Mouse (Mus musculus) urinary bladder, postnatal 36 days (tissue): ENCODE data around the gene Trip6.

Source experiments
- DNase-seq, 2 experiments: peaks; one replicate each; pipeline ENCODE4 v3.0.0; 2022; ENCODE audit warnings: low spot score in 2 of 2, mixed read lengths in 1 of 2

The Trip6 gene

DNA sequence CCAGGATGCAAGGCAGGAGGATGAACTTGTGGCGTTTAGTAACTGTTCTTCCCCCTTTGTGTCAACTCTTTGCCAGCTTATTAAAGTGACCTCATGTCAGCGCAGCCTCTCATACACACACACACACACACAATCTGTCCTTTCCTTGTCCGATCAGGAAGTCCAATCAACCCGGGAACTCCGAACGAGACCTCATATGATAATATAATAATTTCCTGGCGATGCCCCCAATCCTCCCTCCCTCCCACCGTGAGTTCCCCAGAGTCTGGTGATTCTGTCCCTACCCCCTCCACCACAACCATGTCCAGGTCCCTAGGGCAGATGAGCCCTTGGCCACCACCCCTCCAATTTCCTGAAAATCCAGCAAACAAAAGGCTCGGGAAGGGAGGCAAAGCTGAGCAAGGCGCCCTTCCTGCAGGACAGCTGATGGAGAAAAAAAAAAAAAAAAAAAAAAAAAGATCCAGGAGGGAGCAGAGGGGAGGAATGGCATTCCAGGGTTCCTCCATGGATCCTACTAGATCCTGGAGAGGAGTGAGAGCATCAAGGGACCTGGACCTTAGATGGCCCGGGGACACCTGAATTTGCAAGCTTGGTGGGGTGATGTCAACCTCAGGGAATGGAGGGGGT lies 24.6 kb upstream of the Trip6 start:
- no peak for DNase-seq

DNA sequence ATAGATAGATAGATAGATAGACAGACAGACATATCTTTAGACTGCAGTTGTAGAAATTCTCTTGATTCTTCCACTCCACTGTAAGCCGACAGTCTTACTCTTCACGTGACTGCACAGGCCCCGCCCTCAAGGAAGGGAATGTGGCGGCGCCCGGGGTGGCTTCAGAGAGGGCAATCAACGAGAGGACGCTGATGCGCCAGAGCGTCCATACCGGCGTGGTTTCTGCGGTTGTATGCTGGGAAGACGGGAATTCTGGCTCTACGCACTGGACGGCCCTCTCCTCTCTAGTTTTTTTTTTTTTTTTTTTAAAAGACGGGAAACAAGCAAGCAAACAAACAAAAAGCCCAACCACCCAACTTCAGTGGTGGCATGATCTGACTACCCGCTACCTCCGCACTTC lies 24.1 kb upstream of the Trip6 start:
- DNase-seq = peak; percentile 83 to 94

DNA sequence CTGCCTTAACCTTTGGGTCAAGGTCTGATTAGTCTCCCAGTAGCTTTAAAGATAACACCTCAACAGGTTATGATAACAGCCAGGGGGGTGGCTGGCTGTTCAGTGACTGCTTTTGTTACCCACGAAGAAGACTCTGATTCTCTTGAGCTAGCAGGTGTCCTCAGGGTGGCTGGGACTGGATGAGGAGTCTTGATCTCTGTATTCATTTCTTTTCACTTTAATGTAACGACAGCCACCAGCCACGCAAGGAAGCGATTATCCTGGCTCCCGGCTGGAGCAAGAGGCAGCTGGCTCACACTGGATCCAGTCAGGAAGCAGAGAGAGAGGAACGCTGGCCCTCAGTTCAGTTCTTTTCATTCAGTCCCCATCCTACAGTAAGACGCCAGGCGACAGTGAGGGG lies 23.0 kb upstream of the Trip6 start:
- DNase-seq = no peak

DNA sequence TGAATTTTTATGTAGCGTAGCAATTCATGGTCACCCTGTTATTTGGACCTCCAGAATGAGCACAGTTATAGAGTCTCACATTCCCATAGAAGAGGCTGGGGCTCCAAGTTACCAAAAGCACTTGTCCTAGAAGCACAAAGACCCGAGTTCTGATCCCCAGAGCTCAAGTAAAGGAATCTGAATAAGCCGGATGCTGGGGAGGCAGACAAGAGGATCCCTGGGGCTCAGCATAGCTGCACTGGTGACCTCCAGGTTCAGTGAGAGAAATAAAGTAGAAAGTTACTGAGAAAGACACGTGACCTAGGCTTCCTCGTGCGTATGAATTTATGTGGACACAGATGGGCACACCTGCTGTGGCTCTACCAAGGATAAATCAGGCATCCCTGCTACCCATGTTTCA lies 20.9 kb upstream of the Trip6 start:
- DNase-seq = no peak

DNA sequence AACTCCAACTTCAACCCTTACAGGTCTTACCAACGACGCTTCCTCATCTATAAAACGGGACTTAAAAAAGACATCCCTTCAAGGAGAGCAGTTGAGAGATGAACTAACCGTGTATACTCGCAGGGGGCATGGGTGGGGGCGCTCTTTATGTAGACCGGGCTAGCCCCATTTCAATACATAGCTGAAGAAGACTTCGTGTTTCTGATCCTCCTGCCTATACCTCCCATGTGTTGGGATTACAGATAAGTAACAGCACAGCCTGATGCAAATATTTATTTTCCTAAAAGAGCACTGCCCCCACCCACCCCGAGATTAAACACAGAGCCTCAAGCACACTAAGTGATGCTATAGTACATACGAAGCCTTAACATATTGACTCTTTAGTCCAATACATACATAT lies 20.1 kb upstream of the Trip6 start:
- DNase-seq = no peak

DNA sequence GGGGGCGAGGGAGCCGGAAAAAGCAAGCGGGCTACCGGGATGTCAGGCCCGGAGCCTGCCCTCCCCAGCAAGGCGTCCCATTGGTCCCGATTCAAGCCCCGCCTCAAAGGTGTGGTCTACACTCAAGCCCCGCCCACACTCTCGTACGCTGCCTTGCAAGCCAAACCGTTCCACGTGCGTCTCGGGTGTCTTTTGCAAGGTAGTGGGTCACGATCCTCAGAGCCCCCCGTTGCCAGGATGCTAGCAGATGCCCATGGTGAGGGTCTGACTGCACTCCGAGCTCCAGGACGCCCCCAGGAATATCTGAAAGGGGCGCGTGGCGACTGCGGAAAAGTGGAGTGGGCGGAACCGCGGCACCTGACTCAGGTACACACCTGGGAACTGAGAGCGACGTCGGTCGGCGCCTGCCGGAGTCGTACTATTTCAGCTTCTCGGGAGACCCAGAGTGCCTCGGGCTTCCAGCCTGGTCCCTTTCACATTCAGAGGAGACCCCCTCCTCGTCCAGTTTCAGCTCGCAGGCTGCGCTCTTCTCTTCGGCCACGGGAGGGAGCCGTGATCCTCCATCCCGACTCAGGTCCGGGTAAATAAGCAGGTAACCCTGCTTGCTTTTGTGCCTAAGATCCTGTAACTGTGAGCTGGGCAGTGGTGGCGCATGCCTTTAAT lies 19.4 kb upstream of the Trip6 start, which contains the start of gene Slc12a9:
Gene Slc12a9, minus strand, starts transcription at position 86 of the 663 bp plus-strand sequence.
- peak; percentile 93 to 95 for DNase-seq

DNA sequence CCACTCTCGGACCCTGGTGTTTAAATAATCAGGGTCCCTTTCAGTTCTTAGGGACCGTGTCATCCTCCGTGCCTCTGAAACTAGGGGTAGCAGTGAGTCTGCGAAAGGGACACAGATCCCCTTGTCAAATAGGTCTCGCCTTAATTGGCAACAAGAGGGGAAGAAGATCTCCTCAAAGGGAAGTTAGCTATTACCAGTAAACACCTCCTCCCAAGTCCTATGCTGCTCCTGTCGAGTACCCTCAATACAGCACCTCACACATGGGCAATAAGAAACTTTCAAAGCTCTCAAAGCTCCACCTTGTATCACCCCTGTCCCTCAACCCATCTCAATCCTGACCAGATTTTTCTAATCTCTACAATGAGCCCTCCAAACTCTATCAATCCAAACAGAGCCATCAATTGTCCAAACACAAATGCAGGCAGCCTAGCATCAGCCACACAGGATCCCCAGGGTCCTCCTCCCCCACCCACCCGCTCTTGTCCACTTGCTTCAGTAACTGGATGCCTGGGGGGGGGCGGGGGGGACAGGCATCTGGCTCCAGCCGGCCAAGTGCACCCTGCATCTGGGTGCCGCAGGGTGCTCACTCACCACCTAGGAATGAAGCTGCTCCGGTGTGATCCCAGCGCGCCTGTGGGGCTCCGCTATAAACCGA lies 18.8 kb upstream of the Trip6 start:
- no peak for DNase-seq

DNA sequence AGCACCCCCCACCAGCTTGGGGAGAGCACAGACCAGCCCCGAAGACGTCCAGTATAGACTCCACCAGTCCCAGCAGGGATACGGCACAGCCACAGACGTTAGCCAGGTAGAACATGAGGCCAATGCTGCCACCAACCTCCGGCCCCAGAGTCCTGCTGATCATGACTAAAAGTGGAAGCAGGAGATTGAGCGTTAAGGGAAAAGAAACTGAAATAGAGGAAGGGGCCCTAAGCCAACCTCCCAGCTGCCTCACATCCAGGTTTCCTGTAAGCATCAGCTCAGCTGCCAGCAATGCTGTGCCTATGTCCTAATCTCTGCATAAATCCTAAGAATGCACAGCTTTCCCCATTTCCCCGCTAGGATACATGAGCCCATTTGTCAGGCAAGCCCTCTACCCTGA lies 16.7 kb upstream of the Trip6 start:
- no peak for DNase-seq

DNA sequence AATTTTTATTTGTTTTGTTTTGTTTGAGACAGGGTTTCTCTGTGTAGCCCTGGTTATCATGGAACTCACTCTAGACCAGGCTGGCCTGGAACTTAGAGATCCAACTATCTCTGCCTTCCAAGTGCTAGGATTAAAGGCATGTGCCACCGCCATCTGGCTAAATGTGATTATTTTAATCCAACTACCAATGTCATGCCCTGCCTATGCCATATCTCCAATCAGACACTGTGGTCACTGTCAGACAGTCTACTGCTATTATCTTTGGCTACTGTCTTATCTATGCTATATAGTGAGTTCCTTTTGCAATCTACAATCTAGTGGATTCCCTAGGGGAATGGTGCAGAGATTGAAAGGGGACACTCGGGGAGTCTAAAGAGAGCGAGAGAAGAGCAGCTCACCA lies 6.8 kb upstream of the Trip6 start:
- no peak for DNase-seq

DNA sequence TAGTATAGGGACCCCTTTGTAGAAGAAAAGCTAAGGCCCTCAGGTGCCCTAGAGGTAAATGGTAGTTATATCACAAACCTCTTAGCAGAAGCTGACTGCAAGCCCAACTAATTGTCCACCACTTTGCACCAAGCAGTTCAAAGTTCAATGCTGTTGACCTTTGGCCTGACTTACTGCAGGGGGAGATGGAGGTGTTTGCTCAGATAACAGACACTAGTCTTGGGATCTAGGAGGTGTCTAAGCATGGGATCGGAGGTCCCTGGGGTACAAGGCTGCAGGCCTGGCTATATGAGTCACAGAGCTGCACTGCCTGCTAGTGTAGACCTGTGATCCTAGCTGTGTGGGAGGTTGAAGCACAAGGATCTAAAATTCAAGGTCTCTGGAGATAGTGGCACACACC lies 4.4 kb upstream of the Trip6 start:
- DNase-seq = no peak

DNA sequence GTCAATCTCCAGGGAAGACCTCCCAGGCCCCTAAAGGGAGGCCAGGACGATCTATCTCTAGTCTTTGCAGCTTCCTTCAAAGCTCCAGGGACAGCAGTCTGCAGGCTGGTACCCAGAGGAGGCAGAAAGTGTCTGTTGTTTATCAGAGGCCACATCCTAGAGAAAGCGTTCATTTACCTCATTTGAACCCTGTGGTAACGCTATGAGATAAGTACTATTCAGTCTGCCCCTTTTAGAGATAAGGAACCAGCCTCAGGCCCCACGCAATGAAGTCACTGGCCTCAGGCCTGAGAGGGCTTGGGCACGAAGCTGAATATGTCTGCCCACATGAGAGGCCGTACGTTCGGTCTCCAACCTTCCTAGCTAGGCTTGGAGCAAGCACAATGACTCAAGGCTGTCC lies 3.2 kb upstream of the Trip6 start:
- no peak for DNase-seq

DNA sequence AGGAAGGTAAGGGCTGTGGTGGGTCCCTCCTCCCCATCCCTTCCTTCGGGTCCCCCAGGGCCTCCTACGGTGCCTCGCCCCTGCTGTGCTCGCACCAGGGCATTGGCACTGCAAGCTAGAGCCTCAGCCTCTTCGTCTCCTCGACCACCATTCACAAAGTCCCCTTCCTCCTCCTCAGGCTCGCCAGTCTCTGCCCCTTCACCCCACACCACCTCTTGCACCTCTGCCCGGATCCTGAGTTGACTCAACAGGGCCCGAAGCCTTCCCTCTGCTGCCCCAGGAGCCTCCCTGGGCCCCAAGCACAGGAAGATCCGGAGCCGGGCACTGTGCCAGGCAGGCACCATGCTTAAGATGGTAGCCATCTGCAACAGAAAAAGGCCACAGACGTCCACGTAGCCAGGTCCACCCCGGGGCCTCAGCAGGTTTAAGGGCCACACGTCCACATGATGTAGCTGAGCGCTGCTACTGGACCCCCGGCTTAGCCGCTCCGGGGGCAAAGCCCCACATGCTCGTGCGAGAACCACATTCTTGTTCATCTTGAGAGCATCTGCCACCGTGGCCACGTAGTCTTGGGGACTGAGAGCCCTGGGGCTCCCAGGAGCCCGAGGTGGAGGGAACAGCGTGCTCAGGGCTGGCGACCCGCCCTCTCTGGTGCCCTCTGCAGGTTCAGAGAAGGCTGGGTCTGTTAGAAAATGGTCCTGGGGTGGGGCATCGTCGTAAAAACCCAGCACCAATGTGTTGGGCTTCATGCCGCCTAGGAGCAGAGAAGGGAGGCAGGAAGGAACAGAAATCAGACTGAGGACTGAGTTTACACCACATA lies 1.1 kb upstream of the Trip6 start:
- DNase-seq = peak in 1 of 2 experiments; percentile 38

DNA sequence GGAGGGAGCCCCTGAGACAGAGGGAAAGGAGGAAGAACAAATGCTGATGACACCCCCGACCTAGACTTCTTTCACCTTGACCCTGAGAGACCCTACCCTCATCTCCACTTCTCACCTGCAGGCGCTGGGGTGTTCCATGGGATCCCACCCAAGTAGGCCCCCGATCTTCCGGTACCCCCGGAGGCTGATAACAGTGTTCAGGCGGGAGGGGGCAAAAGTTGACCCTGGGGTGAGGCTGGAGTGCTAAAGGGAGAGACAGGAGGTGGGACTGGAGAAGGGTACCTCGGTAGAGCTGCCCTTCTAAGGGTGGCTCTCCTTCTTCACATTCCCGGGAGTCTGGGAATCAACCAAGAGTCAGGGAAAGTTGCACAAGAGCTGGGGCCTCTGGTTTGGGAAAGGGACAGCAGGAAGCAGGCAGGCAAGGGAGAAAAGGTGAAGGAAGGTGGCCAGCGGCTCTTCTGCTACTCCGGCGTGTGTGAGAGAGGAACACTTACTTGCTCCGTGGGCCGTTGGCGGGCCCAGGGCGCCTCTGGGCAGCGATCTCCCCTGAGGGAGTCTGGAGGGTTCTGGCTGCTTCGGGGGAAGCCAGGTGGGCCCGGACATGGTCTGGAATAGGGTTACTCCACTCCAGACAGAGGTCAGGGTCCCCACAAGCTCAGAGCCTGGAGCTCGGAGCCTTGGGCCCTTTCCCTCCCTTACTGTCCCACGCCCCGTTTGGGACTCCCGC lies 575 bp downstream of the Trip6 start:
- no peak for DNase-seq

DNA sequence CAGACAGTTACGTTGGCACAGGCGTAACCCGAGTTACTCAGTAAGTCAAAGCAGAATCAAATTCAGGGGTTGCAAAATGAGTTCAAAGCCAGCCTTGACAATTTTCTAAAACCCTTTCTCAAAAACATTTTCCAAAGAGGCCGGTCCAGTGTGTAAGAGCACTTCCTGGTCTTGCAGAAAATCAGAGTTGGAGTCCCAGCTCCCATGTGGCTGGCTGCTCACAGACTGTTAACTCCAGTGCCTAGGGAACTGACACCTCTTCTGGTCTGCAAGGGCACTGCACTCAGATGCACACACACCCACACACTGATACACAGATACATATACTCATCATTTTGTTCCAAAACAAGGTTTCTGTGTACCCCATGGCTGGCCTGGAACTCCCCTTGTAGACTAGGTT lies 5.8 kb downstream of the Trip6 start:
- DNase-seq = no peak

DNA sequence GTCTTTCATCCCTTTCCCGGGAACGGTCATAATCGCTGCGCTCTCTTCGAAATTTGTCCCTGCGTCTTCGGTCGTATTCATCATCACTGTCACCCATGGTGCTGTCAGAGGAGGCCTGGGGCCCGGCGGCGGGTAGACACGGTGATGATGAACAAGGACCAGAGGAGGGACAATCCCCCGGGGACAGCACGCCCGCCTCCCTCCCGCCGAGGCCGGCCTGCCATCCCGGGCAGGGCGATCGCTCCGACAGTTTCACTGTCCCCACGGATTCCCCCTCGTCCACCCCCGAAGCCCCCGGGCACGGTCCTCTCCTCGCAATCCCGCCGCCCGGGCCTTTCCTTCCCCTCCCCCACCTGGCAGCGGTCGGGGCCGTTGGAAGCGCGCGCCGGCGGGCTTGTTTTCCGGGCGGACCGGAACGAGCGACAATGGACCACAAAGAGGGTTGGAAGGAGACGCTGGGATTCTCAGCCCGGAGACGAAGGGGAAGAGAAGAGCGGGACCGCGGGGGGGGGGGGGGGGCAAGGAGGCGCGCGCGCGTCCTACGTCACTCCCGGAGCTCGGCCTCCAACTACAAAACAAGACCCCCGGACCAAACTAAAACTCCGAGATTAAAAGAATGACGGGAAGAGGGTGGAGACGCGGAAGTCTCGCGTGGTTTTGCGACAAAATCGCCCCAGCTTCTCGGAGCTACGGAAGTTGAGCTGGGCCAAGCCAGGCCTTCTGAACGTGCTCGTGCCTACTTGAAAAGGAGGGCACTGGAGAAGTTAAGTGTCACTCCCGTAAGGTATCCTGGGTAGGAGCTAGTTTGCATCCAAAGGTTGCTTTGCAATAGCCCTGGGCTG lies 6.9 kb downstream of the Trip6 start, which contains the start of gene Srrt:
Gene Srrt, minus strand, starts transcription at position 604 of the 842 bp plus-strand sequence.
- DNase-seq = peak; percentile 88 to 90

DNA sequence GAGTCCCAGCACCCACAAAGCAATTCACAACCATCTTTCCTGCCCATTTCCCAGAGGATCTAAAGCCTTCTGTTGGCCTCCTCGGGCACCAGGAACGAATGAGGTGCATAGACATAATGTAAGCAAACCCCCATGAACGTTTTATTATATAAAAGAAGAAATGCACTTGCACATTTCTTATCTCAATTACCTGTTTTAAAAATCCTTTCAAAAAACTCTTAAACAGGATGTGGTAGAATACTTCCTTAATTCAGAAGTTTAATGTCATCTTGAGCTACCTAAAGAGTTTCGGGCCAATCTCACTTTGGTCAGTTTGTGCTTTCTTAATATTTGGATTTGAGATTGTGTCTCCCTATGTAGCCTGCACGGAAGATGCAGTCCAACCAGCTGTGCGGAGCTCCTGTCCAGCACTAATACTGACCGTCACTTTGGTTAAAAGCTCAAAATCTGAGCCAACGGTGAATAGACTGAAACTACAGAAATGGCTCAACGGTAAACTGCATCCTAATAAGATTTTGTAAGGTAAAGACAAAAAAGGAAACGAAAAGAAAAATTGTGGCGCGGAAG lies 7.7 kb downstream of the Trip6 start:
- DNase-seq = no peak

DNA sequence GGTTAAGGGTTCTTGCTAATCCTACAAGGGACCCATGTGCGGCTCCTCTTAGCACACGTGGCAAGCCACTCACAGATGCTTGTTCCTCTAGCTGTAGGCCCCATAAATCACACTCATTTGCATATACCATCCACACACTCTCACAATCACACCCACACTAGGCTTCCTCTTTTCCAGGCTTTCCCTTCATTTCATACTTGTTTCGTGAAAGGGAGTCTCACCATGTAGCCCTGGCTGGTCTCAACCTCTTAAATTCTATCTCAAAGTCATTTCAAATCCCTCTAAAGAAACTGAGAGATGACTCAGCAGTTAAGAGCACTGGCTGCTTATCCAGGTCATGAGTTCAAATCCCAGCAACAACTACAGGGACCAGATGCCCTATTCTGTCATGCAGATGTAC lies 8.4 kb downstream of the Trip6 start:
- no peak for DNase-seq

DNA sequence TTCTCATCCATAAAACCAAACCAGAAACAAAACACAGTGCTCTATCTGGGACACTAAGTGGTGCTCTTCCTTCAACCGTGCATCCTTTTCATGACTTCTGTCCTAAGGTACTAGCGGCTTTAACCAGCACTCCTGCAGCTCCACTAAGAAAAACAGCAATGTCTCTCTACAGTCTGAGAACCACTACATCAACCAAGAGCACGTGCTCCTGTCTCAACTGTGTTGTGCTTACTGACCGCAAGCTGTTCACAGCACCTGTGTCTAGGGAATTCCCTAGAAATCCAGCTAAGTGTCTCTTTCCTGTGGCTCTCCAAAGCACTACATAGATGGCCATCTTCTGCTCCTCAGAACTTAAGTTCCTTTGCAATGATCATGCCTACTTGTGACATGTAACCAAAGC lies 9.4 kb downstream of the Trip6 start:
- no peak for DNase-seq

DNA sequence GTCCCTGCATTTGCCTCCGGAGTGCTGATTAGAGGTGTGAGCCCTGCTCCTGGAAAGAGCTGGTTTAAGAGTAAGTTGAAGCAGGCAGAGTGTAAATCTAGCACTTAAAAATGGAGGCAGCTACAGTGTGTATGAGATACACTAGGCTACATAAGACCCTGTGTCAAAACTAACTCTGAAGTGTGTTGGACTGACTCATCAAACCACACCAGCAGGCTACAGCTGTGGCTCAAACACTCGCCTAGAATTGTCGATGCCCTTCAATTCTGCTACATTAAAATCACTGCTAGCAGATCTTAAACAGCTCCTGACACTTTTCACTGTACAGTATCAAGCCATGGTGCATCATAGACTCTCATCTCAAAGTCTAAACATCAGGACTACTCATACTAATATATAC lies 10.0 kb downstream of the Trip6 start:
- DNase-seq = no peak

DNA sequence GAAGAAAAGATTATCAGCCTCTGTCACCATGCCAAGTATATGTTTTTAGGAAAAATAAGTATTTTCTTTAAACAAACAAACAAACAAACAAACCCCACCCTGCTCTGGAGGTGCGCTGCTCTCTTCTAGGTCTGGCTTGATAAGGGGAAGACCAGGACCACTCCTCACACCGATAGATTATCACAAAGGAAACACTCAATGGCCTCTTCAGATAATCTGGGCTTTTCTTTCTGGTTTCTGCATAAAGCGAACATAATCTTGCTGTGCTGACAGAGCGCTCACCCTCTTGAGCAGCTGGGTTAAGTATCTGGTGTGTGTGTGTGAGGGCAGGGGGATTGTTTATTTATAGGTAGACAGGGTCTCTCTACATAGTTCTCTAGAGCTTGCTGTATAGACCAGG lies 10.6 kb downstream of the Trip6 start:
- no peak for DNase-seq
